Mouse (Mus musculus) kidney, embryonic 15.5 days (tissue): ENCODE measurements around the gene Tmem179b. TPM values are rescaled to one million over a fixed set of nuclear protein-coding genes. Genes with fewer than 3 reads are reported as not detected.

Source experiments
- ATAC-seq: fragments of 200-750 bp; cut with Nextera tagmentation; replicated peaks from 2 replicates; pipeline ENCODE4 v1.8.0; 2017; ENCODE audit warnings: moderate TSS enrichment; ENCODE audit not compliant: low FRiP score
- H3K27ac ChIP-seq: fragments of 300-500 bp; sonication (generic); 2 replicates; pipeline ENCODE4 v1.5.1; 2015; ENCODE audit warnings: mild to moderate bottlenecking, inconsistent platforms
- H3K27me3 ChIP-seq: fragments of 300-500 bp; sonication (generic); 2 replicates; pipeline ENCODE4 v1.6.1; 2015; ENCODE audit warnings: inconsistent platforms
- H3K36me3 ChIP-seq: fragments of 300-500 bp; sonication (generic); 2 replicates; pipeline ENCODE4 v1.6.1; 2015; ENCODE audit warnings: inconsistent platforms
- H3K4me1 ChIP-seq: fragments of 300-500 bp; sonication (generic); 2 replicates; pipeline ENCODE4 v1.6.1; 2015; ENCODE audit warnings: inconsistent platforms
- H3K4me2 ChIP-seq: fragments of 300-500 bp; sonication (generic); 2 replicates; pipeline ENCODE4 v1.6.1; 2015; ENCODE audit warnings: moderate library complexity, mild to moderate bottlenecking, inconsistent platforms
- H3K4me3 ChIP-seq: fragments of 300-500 bp; sonication (generic); replicated peaks from 2 replicates; pipeline ENCODE4 v1.5.1; 2015; ENCODE audit warnings: mild to moderate bottlenecking, inconsistent platforms
- H3K9ac ChIP-seq: fragments of 300-500 bp; sonication (generic); 2 replicates; pipeline ENCODE4 v1.6.1; 2015; ENCODE audit warnings: mild to moderate bottlenecking, inconsistent platforms
- H3K9me3 ChIP-seq: fragments of 300-500 bp; sonication (generic); replicated peaks from 2 replicates; pipeline ENCODE4 v1.6.1; 2016; ENCODE audit warnings: inconsistent platforms
- whole genome bisulfite sequencing: fragments of 180-500 bp; shearing (Covaris S2); methylation state at CpG from one replicate; pipeline ENCODE4 v1.1.7; 2015; ENCODE audit warnings: mixed read lengths; 5-methylcytosine and 5-hydroxymethylcytosine counted together
- microRNA-seq: library from miRNA; unstranded; fragments of <30 nt; microRNA quantifications from one replicate; pipeline ENCODE4, GENCODE M21; 2016
- polyA plus RNA-seq: library from polyadenylated mRNA; unstranded; fragments of >200 nt; fragmentation: Nextera tagmentation; extraction: Ambion mirVana; gene quantifications from 2 replicates; pipeline ENCODE4 v1.2.1, GENCODE M21; 2015

Gene Tmem179b
- polyA plus RNA-seq, 1 experiment from 2014 or later = 85.6 TPM

DNA sequence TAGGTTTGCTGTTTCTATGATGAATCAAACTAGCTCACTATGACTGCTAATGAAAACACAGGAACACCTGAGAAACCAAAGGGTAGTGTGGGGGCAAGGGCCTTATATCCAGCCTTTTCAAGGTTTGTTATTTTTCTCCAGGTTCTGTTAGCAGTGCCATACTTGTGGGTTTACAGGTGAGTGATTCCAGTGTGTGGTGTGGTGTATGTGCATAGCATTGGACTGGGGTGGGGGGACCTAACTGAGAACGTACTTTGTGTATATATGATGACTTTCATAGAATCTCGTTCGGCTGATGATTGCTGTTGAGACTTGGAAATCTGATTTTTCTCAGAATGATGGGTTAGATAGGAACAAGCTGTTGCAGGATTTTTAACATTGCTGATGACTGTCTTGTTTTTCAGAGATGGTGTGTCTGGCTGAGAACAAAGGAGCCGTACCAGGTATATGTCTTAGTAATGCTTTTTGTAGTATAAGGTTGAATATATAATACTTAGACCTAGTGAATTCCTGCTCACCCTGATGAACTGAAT, 49.1 kb downstream of the Tmem179b start:
- ATAC-seq = no peak
- peak overlapping the region; percentile 94 for H3K27ac ChIP-seq
- H3K36me3 ChIP-seq = peaks cover 31% of the 10 kb centered on the region
- H3K9ac ChIP-seq = peak overlapping the region; percentile 96
- H3K4me2 ChIP-seq = peak overlapping the region; percentile 70
- no peaks in the 10 kb centered on the region for H3K27me3 ChIP-seq
- H3K4me3 ChIP-seq = peak overlapping the region; percentile 84
- H3K9me3 ChIP-seq = no peaks in the 10 kb centered on the region
- WGBS = 46% methylated on average over 4 of the region's 4 CpGs
- H3K4me1 ChIP-seq = peaks cover 36% of the 10 kb centered on the region

DNA sequence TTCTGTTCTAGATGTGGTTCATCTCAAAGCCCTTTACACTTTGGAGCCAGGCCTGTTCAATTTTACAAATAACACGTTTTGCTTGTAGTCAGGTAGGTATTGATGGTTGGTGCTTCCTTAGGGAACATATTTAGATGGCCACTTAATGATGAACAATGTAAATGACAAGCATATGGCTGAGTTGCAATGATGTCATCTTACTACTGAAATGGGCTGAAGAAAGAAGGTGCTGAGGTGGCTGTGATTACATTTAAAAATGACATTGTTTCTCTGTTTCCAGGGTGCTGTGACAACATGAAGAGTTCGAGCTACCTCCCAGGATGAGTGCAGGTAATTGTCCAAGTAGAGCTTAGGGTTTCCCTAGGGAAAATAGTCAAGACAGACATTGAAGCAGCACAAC, 49.9 kb downstream of the Tmem179b start:
- Histone ChIP-seq H3K27ac (peak overlapping the region; percentile 94), H3K27me3 (no peaks in the 10 kb centered on the region), H3K9me3 (no peaks in the 10 kb centered on the region), H3K9ac (peak overlapping the region; percentile 96), H3K4me2 (peak overlapping the region; percentile 70), H3K4me3 (peak overlapping the region; percentile 84), H3K4me1 (peaks cover 36% of the 10 kb centered on the region), H3K36me3 (peaks cover 31% of the 10 kb centered on the region)
- 3% methylated on average over 2 of the region's 2 CpGs for WGBS
- no peak for ATAC-seq

DNA sequence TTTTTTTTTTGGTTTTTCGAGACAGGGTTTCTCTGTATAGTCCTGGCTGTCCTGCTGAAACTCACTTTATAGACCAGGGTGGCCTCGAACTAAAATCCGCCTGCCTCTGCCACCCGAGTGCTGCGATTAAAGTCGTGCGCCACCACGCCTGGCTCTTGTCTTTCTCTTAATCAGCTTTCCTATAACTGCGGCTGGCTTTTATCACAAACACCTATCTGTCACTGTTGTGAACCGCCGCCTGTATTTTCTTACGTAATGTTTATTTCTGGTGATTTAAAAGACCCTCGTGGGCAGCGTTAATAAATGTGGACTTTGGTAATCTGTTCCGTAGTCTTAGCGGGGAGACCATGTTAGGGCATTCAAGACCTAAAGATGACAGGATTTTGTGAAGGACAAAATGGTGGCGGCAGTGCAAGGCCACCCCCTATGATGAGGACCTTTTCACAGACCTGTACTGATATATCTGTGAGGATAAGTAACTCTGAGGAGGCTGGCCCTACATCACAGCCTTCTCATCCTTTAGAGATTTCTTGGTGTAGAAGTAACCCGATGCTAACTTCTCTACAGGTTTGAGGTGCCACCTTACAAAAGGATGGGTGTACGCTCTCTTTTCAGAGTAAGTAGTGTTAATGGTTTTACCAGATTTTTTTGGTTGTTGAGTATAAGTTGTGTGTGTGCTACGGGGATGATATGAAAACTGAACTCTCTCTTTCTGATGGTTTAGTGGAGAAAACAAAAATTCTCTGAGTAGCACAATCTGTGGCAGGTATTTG, 50.5 kb downstream of the Tmem179b start:
- Histone ChIP-seq H3K4me3 (peak overlapping the region; percentile 84), H3K4me1 (peaks cover 36% of the 10 kb centered on the region), H3K9ac (peak overlapping the region; percentile 96), H3K27ac (peak overlapping the region; percentile 94), H3K4me2 (peak overlapping the region; percentile 70), H3K9me3 (no peaks in the 10 kb centered on the region), H3K27me3 (no peaks in the 10 kb centered on the region), H3K36me3 (peaks cover 31% of the 10 kb centered on the region)
- under 1% methylated on average over 20 of the region's 20 CpGs for WGBS
- ATAC-seq = no peak

DNA sequence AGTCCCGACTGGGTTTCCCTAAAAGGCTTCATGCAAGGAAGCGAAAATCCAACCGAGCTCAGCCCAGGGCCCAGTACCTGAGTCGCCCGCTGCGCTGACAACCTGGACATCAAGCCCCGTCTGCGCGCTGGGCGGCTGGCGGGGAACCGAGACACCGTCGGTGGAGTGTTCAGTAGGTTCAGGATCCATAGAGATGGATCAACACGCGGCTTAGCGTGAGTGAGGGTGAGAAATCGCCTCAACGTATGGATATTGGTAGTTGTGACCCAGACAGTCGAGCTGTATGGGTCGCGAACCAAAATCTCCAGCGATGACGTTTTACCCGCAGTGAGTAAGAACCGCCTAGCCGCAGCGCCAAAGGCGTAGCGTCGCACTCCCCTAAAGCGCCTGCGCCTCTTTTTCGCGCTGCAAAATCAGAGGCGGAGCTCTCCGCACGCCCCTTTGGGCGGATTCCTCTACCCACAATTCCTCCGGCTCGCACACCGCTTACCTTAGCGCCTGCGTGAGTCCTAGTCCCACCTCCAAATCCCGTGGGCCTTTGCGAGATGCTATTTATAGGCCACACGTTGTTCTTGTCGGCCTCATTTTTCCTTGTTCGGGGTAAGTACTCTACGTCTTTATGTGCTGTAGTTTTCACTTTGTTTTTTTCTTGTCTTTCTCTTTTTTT, 51.2 kb downstream of the Tmem179b start, which contains the start of gene Slc3a2:
Slc3a2 (minus strand) TSS at position 463 of the 667 bp plus-strand sequence.
- peak within 1 kb of the TSS; percentile 96 for H3K9ac ChIP-seq
- H3K9me3 ChIP-seq = no peaks in the 10 kb centered on the region
- peak within 1 kb of the TSS; percentile 97 for H3K27ac ChIP-seq
- peak; percentile 96 for ATAC-seq
- H3K4me3 ChIP-seq = peak within 1 kb of the TSS; percentile 84
- peaks cover 31% of the 10 kb centered on the region for H3K36me3 ChIP-seq
- WGBS = under 1% methylated on average over 50 of the region's 50 CpGs
- peaks cover 36% of the 10 kb centered on the region for H3K4me1 ChIP-seq
- no peaks in the 10 kb centered on the region for H3K27me3 ChIP-seq
- peak within 1 kb of the TSS; percentile 70 for H3K4me2 ChIP-seq

DNA sequence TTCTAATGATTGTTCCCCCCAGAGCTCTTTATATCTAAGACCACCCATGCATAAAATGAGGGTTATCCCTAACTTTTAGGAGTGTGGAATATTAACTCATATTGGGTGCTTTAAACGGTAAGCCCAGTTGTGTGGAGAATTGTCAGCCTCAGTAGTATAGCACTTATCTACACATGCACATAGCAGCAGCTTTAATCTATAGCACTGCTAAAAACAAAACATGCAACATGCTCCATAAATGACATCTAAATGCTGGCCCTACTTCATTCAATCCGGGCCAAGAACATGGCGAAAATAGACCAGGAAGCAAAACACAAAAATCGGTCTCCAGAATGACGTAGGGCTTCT, 51.7 kb downstream of the Tmem179b start:
- Histone ChIP-seq H3K27me3 (no peaks in the 10 kb centered on the region), H3K4me1 (peaks cover 36% of the 10 kb centered on the region), H3K4me3 (peak overlapping the region; percentile 84), H3K27ac (peak overlapping the region; percentile 97), H3K36me3 (peaks cover 31% of the 10 kb centered on the region), H3K4me2 (peak overlapping the region; percentile 59), H3K9ac (peak overlapping the region; percentile 73), H3K9me3 (no peaks in the 10 kb centered on the region)
- ATAC-seq = peak; percentile 15; the same call in 1 of the 2 replicates
- 0% methylated on average over 5 of the region's 5 CpGs for WGBS

Small RNAs within 50 kb of the gene (microRNA-seq; reads per million reads assigned to microRNA genes)
- gene Mir6992 = not detected

Other genes with a start within 250 kb of the Tmem179b start
- 6.8 and 8.3 TPM in 2 replicates for gene Slc22a8, start 183.2 kb downstream of the Tmem179b start, polyA plus RNA-seq
- gene Slc22a6, start 156.4 kb downstream of the Tmem179b start, polyA plus RNA-seq = 21.6 and 26.5 TPM in 2 replicates
- 0.06 and 0.14 TPM in 2 replicates for gene Chrm1, start 110.7 kb downstream of the Tmem179b start, polyA plus RNA-seq
- gene Slc3a2, start 51.1 kb downstream of the Tmem179b start, polyA plus RNA-seq = 115 and 123 TPM in 2 replicates
- gene Wdr74, start 38.6 kb downstream of the Tmem179b start, polyA plus RNA-seq = 90.1 and 94.2 TPM in 2 replicates
- gene 1700092M07Rik, start 33.7 kb downstream of the Tmem179b start, polyA plus RNA-seq = 2.0 and 2.6 TPM in 2 replicates
- gene Stx5a, start 33.1 kb downstream of the Tmem179b start, polyA plus RNA-seq = 132 and 145 TPM in 2 replicates
- gene Nxf1, start 17.4 kb downstream of the Tmem179b start, polyA plus RNA-seq = 183 and 189 TPM in 2 replicates
- 206 and 220 TPM in 2 replicates for gene Tmem223, start 3.5 kb downstream of the Tmem179b start, polyA plus RNA-seq
- gene Taf6l, start 11.9 kb upstream of the Tmem179b start, polyA plus RNA-seq = 31.5 and 35.1 TPM in 2 replicates
- gene Polr2g, start 24.1 kb upstream of the Tmem179b start, polyA plus RNA-seq = 172 and 187 TPM in 2 replicates
- 5.1 and 5.7 TPM in 2 replicates for gene Zbtb3, start 28.1 kb upstream of the Tmem179b start, polyA plus RNA-seq
- 61.7 and 62.7 TPM in 2 replicates for gene Ttc9c, start 44.9 kb upstream of the Tmem179b start, polyA plus RNA-seq
- gene Hnrnpul2, start 45.5 kb upstream of the Tmem179b start, polyA plus RNA-seq = 5.6 and 6.4 TPM in 2 replicates
- gene AC129217.1, start 55.3 kb upstream of the Tmem179b start, polyA plus RNA-seq = not detected in 2 replicates
- gene Bscl2, start 63.0 kb upstream of the Tmem179b start, polyA plus RNA-seq = 52.1 and 58.1 TPM in 2 replicates
- 4.8 and 8.5 TPM in 2 replicates for gene Gng3, start 64.7 kb upstream of the Tmem179b start, polyA plus RNA-seq
- gene Lrrn4cl, start 76.3 kb upstream of the Tmem179b start, polyA plus RNA-seq = 0.84 and 1.3 TPM in 2 replicates
- gene Ubxn1, start 97.0 kb upstream of the Tmem179b start, polyA plus RNA-seq = 192 and 195 TPM in 2 replicates
- 69.5 and 72.8 TPM in 2 replicates for gene Uqcc3, start 106.5 kb upstream of the Tmem179b start, polyA plus RNA-seq
- gene Lbhd1, start 109.3 kb upstream of the Tmem179b start, polyA plus RNA-seq = 82.3 and 111 TPM in 2 replicates
- not detected in 2 replicates for gene Gm49403, start 109.5 kb upstream of the Tmem179b start, polyA plus RNA-seq
- gene 1810009A15Rik, start 114.4 kb upstream of the Tmem179b start, polyA plus RNA-seq = 100 TPM in 2 replicates
- not detected in 2 replicates for gene Gm49416, start 114.5 kb upstream of the Tmem179b start, polyA plus RNA-seq
- 42.4 and 47.4 TPM in 2 replicates for gene Ints5, start 118.5 kb upstream of the Tmem179b start, polyA plus RNA-seq
- gene Ganab, start 123.6 kb upstream of the Tmem179b start, polyA plus RNA-seq = 126 and 130 TPM in 2 replicates
- 51.2 and 51.8 TPM in 2 replicates for gene B3gat3, start 145.9 kb upstream of the Tmem179b start, polyA plus RNA-seq
- gene Rom1, start 154.9 kb upstream of the Tmem179b start, polyA plus RNA-seq = 3.9 and 4.9 TPM in 2 replicates
- 28.7 and 33.5 TPM in 2 replicates for gene Eml3, start 155.1 kb upstream of the Tmem179b start, polyA plus RNA-seq
- 166 and 168 TPM in 2 replicates for gene Mta2, start 167.4 kb upstream of the Tmem179b start, polyA plus RNA-seq
- 32.9 and 33.5 TPM in 2 replicates for gene Tut1, start 179.4 kb upstream of the Tmem179b start, polyA plus RNA-seq
- 467 and 476 TPM in 2 replicates for gene Eef1g, start 192.6 kb upstream of the Tmem179b start, polyA plus RNA-seq
- 17.3 and 18.2 TPM in 2 replicates for gene Ahnak, start 214.8 kb upstream of the Tmem179b start, polyA plus RNA-seq